8 mouse cellular contexts compared by ENCODE assay signal in the genomic region with DNA sequence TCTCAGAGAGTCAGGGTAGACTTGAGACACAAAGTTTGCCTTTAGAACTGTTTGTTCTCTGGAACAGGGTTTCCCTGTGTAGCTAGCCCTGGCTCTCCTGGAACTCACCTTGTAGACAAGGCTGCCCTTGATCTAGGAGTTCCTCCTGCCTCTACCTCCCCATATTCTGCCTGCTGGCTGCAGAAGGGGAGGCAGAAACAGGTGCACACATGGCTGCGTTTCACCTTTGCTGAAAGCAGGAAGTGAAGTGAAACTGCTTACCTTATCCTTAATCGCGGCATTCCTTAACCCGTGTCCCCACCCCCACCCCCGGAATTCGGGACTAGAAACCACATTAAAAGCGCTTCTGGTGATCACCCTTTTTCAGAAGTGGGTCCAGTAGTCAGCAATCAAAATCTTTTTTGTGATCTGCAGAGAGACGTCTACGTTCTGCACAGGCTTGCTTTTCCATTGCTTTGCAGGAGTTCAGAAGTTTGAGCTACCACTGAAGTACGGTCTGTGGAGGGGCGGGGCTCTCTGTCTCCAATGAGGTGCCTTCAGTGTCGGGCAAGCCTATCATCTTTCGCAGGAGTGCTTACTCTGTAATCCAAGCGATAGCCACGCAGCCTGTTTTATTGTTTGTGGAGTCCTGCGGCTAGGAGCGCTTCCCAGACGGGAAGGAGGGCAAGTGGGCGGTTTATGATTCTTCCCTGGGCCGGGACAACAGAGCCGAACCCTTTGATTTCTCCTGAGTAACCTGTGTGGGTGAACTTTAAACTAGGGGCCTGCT.
DNase-seq lines count a peak whose midpoint lies in the region; ATAC-seq lines count a peak whose summit lies in the region.

No protein-coding gene starts in this region.

- peak; percentile 99 for ATAC-seq in common myeloid progenitor, adult 5-6 weeks (replicated peaks; ENCODE audit: low read depth, poor library complexity, severe bottlenecking)
- peak; percentile 91 for ATAC-seq in hindbrain, embryonic 16.5 days
- ATAC-seq in monocyte, adult 5-6 weeks (replicated peaks; ENCODE audit: insufficient number of reproducible peaks, low FRiP score, low TSS enrichment, poor library complexity, severe bottlenecking), result no peak

- H3K27ac ChIP-seq in hindbrain, embryonic 16.5 days (ENCODE audit: low read depth, low read length), result peak overlapping the region; percentile 44

- peak; percentile 43 to 57 for DNase-seq in adrenal gland, adult 18-20 months (ENCODE audit: low spot score in 2 of 2)
- DNase-seq in gastrocnemius, adult 8-10 months (ENCODE audit: low spot score in 2 of 2), result peak; percentile 69 to 71
- peak; percentile 62 to 63 for DNase-seq in layer of hippocampus, postnatal 36 days
- DNase-seq in lung, postnatal 4 days, result peak; percentile 75 to 81
- peak; percentile 68 to 72 for DNase-seq in right cerebral cortex, postnatal 10 days (ENCODE audit: low spot score in 2 of 2)

- H3K36me3 ChIP-seq in hindbrain, embryonic 16.5 days (ENCODE audit: control insufficient read depth, insufficient read depth, low read length), result no peaks in the 10 kb centered on the region

- peak overlapping the region; percentile 68 for H3K4me2 ChIP-seq in hindbrain, embryonic 16.5 days (ENCODE audit: low read length)

- H3K9me3 ChIP-seq in hindbrain, embryonic 16.5 days (ENCODE audit: control insufficient read depth, low read length), result no peaks in the 10 kb centered on the region

- H3K4me1 ChIP-seq in hindbrain, embryonic 16.5 days (ENCODE audit: control insufficient read depth, insufficient read depth, low read depth, low read length), result peaks cover 37% of the 10 kb centered on the region

- 0% methylated on average over 21 of the region's 21 CpGs for whole genome bisulfite sequencing in hindbrain, embryonic 16.5 days

- peak overlapping the region; percentile 46 for H3K4me3 ChIP-seq in hindbrain, embryonic 16.5 days (ENCODE audit: low read length)

- peak overlapping the region; percentile 70 for H3K9ac ChIP-seq in hindbrain, embryonic 16.5 days (ENCODE audit: low read depth, low read length)

- H3K27me3 ChIP-seq in hindbrain, embryonic 16.5 days (replicated peaks; ENCODE audit: control insufficient read depth, insufficient read depth, low read length), result 0 out of 2 replicates have a peak, but pooled peaks cover 2% of the 10 kb centered on the region
